Mouse (Mus musculus) bone marrow macrophage, adult 2 months (primary cell): ENCODE data around the gene Smpd4.
A peak's percentile ranks its signal among the peaks of the same experiment; 100 is the strongest.
"Not testable (repeated sequence)": the region's sequence is repeated elsewhere in the genome, so short reads cannot be mapped to it uniquely, and the experiment has no call there.

Source experiments
- CTCF ChIP-seq: IDR thresholded peaks from 2 replicates; pipeline ENCODE4 v1.5.1; 2012; ENCODE audit warnings: low read depth, mild to moderate bottlenecking, low read length, moderate library complexity
- POLR2A ChIP-seq: IDR thresholded peaks from 2 replicates; pipeline ENCODE4 v1.6.1; 2012; ENCODE audit warnings: mild to moderate bottlenecking, low read depth, low read length, borderline replicate concordance

- TF ChIP-seq POLR2A: not testable (repeated sequence)
- TF ChIP-seq CTCF: peak; percentile 31; the same call in 1 of the 2 replicates
Observed at GRCm38 (mm10) chr16:17614740-17615139, 4.4 kb upstream of the Smpd4 start.
